Mouse (Mus musculus): ENCODE measurements around the gene B3gnt8.
A peak's percentile ranks its signal among the peaks of the same experiment; 100 is the strongest.

B3gnt8 gene

DNA sequence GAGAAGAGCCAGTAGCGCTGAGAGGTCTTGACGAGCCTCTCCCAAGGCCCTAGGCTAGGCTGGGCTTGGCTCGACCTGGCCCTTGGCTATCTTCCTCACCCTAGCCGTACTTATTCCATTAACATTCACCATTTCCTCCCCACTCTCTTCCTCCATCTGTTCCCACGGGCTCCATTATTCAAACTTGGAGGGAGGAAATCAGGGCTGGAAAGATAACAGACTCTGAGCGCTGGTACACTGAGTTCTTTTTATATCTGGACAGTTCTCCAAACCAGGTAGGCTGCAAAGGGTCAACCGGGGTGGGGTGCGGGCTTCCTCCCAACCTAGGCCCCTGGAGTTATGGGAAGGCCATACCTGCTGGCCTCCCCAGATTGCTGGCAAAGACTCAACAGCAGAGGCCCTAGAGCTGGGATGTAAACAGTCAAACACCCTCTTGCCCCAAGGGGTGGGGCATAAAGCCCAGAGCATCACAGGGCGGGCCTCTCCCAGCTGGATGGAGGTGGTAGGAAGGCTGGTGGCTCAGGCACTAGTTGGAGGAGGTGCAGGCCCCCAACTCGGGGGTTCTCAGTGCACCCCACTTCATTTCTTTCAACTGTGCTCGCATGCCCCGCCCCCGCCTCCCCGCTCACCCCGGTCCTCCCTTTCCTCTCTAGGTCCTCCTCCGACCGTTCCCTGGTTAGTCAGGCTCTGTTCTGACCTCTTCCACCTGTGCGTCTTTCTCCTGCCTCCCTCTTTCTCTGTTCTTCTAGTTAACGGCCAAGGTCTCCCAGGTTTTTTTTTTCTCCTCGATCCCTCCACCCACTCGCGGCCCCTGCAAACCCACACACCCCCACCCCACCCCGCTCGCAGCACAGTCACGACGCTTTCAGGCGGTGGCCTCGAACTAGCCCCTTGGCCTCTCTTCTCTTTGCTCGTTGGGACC, at the start of gene B3gnt8:
B3gnt8 (plus strand) TSS at position 146 of the 922 bp plus-strand sequence.
- peak; percentile 49 for DNase-seq

DNA sequence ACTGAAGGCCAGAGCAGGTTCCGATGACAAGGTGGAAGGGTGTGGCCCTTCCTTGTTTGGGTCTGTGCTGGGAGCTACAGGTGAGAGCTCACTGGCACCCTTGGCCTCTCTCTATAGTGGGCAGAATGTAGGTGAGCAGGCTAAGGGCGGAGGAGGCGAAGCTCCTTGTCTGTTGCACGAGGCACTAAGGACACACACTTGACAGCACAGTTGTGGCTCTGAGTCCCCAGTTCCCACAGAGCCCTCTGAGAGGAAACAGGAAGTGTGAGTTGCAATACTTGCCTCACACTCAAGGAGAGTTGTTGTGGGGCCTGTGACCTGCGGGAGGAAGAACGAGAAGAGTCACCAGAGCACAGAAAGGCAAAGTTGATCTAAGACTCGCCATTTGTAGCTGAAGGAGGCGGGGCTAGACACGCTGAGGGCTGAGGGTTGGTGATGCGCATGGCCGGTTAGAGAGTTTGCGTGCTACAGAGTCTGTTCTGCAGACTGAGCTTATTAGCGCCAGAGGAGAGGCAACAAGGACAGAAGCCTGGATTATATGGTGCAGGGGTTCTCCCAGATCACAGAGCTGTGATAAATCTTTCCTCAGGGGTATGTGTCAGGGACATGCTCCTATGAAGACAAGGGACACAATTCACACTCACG, 49.5 kb upstream of the B3gnt8 start:
- DNase-seq, result peak; percentile 22

DNA sequence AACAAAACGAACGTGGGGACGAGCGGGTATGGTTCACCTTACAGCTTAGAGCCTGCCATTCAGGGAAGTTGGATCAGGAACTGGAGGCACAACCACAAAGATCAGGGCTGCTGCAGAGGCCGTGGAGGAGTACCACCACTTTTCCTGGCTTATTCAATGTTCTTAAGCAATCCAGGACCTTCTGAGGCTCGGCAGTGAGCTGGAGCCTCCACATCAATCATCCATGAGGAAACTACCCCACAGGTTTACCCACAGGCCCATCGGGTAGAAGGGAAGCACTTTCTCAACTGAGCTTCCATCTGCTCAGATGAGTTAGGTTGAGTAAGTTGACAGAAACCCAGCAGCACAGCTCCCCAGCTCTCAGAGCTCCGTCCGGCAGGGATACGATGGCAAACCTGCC, 47.0 kb upstream of the B3gnt8 start:
- no peak for DNase-seq

- no peak for DNase-seq
Measured at GRCm38 (mm10) chr7:25582301-25582810, 44.1 kb upstream of the B3gnt8 start.

- DNase-seq, result no peak
Measured at GRCm38 (mm10) chr7:25584651-25585050, 41.8 kb upstream of the B3gnt8 start.

DNA sequence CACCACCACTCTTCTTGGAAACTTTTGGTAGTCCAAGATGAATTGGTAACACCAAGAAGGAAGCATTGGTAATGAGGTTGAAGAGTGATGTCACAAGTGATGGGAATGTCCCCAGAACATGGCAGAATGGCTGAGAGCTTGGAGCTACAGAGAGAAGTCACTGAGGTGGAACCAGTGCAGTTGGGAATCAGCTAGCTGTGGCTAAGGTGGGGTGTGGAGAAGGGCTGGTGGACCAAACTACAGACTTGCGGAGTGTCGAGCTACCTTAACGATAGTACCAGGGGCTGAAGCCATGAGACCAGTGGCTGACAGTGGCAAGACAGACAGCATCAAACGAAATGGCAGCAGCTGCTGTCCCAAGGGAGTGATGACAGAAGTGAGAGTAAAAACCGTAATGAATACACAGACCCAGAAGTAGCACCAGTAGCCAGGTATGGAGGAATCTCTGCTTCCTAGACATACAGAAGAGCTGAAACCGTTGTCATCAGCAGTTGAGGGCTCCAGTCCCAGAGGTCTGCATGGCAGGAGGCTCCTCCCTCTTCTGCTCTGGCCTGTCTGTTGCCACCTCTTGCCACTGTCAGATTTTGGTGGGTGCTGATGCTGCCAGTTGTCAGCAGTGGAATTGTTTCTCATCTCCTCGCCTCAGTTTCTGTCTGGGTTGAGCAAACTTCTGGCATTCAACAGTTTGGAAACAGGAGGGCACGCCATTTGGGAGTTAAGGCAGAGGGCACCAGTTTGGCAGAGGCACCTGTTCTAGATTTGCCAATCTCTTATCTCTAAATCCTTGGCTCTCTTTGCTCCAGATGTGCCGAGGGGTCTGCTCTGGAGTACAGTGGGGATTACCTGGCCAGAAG, 40.9 kb upstream of the B3gnt8 start:
- DNase-seq, result no peak

GRCm38 (mm10) chr7:25591226-25591625, 35.2 kb upstream of the B3gnt8 start:
- DNase-seq, result no peak

DNA sequence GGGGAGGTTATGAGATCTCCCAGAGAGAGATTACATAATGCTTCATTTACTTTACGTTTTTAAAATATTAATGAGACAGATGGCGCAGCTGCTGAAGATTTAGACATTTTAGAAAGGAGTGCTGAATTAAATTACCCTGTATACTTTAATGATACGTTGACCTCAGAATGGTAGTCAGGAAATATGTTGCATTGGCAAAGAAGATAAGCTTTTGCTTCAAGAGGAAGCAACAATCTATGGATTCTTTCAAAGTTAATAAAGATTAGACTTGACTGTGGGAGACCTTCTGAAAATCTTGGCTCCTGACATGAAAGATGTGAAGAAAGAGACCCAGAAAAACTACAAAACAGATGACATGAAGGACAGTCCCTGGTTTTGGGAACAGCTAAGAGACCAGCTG, 32.6 kb upstream of the B3gnt8 start:
- no peak for DNase-seq

DNA sequence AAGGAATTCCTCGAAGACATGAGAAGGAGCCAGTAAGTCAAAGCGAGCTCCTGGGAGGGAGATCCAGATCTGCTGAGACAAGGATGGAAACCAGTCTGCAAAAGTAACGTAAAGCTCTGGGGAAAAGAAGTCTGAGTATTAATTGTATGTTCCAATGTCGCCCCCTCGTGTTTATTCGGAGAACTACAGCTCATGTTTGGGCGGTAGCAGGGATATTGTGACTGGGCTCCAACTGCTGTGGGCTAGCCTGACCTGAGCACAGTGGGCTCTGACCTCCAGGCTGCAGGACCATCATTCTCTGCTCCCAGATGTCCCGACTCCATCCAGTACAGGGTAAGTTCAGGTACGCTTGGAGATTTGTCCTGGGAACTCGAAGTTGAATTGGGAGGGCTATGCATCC, 26.8 kb upstream of the B3gnt8 start:
- DNase-seq, result peak; percentile 85

- no peak for DNase-seq
Measured at GRCm38 (mm10) chr7:25600666-25601065, 25.8 kb upstream of the B3gnt8 start.

- DNase-seq, result no peak
Measured at GRCm38 (mm10) chr7:25601346-25601745, 25.1 kb upstream of the B3gnt8 start.

DNA sequence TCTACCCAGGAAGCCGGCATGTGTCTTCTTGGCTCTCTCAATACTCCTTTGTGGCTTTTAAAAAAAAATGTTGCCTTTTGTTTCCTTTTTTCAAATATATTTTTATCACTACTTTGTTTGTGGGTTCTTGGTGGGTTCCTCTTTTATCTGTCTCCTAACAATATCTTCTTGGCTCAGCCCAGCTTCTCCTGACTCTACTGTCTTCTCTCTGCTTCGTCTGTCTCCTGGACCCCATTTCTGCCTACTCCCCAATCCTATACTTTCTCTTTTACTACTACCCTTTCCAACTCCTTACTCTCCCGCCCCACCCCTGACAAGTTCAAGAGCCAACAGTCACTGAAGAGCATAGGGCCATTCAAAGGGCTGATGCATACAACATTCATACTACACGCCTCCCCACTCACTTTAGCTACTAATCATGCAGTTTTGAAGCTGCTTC, 19.8 kb upstream of the B3gnt8 start:
- no peak for DNase-seq

DNA sequence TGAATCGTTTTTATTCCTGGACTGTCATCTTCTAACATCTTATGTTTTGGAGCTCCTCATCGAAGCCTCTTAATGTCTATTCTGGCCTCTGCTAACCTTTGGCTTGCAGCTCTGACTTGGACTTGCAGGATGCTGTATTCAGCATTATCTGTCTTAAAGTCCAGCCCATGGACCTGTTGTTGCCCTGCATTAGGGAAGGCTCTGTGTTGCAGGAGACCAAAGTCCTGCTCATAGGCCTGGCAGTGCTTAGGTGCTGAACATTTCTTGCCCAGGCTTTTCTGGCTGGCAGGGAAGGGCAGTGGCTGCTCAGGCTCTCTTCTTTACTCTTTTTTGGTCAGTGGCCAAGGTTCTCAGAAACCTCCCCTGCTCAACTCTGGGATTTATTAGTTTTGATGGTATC, 19.3 kb upstream of the B3gnt8 start:
- DNase-seq, result peak; percentile 52

DNA sequence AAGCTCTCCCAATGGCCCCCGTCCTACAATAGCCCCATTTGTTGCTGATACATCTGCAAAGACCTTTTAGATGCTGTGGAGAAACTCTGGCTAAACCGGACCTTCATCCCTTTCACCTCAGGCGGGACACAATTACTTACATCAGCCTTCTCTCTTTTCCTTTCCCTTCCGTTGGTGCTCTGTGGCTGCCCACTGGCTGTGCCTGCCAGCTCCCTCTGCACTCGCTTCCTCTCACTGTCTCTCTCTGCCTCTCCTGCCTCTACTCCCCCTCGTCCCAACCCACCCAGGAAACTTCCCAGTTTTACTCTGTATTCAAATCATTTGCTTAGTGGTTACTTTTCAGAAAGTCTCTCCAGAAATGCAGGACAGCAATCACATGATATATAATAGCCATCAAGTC, 16.4 kb upstream of the B3gnt8 start:
- DNase-seq, result no peak

DNA sequence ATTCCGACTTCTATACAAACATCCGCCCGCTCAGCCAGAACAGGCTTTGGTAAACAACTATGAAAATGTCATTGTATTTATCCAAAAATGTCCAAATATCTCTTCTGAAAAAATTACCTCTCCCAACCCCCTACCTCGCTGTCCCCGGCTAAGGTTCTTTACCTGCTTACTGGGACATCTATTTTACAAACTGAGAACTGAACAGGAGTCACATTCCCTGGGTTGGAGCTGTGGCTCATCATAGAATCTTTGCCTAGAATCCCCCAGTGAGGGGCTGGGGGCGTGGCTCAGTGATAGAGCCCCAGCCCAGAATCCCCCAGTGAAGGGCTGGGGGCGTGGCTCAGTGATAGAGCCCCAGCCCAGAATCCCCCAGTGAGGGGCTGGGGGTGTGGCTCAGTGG, 15.0 kb upstream of the B3gnt8 start:
- DNase-seq, result peak; percentile 2

DNA sequence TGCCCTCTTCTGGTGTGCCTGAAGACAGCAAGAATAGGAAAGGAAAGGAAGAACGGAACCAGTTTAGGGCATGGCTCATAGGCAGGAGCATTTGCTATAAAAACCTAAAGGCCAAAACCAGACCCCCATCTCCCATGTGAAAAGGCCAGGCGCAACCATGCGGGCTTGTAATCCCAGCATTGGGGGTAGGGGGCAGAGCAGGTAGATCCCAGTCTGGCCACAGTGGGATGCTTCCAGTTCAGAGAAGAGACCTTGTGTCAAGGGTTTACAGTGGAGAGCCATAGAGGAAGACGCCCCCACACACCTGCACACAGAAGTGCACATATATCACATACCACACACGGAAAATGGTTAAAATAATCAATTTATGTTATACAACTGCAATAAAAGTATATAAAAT, 12.4 kb upstream of the B3gnt8 start:
- DNase-seq, result no peak

- DNase-seq, result peak; percentile 67
Measured at GRCm38 (mm10) chr7:25614831-25615705, 11.4 kb upstream of the B3gnt8 start.

DNA sequence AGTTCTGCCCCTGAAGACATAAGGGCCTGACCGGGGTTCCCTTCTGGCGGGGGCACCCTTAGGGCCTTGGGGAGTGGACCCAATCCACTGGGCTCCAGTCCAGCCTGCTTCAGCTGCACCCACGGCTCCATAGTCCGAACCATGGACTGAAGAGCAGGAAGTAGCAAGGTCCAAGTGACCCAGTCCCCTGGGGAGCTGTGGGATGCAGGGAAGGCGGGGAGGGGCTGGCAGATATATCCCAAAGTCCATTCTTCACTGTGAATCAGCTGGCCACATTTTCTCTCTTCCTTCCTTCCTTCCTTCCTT, 10.8 kb upstream of the B3gnt8 start, which contains the start of gene Erich4:
Erich4 (minus strand) TSS at position 187 of the 306 bp plus-strand sequence.
- peak; percentile 79 for DNase-seq

GRCm38 (mm10) chr7:25617376-25618160, 8.9 kb upstream of the B3gnt8 start:
- no peak for DNase-seq

DNA sequence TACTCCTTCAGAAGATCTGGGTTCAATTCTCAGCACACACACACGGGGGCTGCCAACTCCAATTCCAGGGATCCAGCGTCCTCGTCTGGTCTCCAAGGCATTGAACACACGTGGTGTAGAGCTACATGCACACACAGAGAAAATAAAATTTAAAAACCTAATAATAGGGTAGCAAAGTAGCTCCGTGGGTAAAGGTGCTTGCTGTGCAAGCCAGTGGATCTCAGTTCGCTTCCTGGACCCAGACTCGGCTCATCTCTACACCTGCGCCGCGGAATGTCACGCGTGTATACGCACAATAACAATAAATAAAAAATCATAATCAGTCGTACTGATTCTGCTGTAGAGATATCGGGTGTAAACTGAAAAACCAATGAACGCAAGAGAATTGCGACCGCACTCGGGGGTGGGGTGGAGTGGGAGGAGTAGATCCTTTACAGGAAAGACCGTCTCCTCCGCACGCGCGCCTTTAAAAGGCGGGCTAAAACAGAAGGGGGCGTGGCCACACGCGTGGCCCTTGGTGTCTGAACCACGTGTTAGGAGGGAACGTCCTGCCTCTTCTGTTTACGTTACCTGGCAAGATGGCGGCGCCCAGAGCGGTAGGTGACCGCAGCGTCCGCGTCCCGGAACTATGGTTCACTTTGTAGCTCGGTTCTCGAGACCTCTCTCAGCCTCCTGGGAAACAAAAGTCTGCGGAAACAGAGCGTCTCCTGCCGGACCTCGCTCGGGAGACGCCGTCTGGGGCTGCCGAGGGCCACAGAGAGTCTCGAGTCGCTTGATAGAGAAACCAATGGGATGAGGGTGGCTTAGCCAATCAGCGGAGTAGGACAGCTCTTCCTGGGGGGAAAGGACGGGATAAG, 7.4 kb upstream of the B3gnt8 start, which contains the start of gene Dmac2:
Dmac2 (plus strand) TSS at position 550 of the 857 bp plus-strand sequence.
- DNase-seq, result peak; percentile 96
